Mouse (Mus musculus) CH12.LX (cell line): ENCODE data around the gene Asl. TPM values are rescaled to one million over a fixed set of nuclear protein-coding genes. Genes with fewer than 3 reads are reported as not detected.
A peak's percentile ranks its signal among the peaks of the same experiment; 100 is the strongest.

Experiments
- DNase-seq: peaks from one replicate; pipeline ENCODE4 v3.0.0-alpha.2; 2013; ENCODE audit errors: extremely low read depth
- H3K27ac ChIP-seq: 2 replicates; pipeline ENCODE4 v1.5.1; 2012; ENCODE audit warnings: low read depth, mild to moderate bottlenecking, control low read depth, moderate library complexity; ENCODE audit not compliant: insufficient read depth
- H3K27me3 ChIP-seq: replicated peaks from 2 replicates; pipeline ENCODE3; 2012; ENCODE audit warnings: inconsistent platforms
- H3K36me3 ChIP-seq, 2 experiments: replicated peaks in 1 of 2; 2 replicates each; pipeline versions ENCODE3 to v1.6.1; 2012; ENCODE audit warnings: inconsistent platforms in 1 of 2, low read length in 1 of 2, mild to moderate bottlenecking in 1 of 2, mixed read lengths in 1 of 2, moderate library complexity in 1 of 2; ENCODE audit not compliant: control insufficient read depth in 1 of 2, insufficient read depth in 1 of 2
- H3K4me1 ChIP-seq, 2 experiments: 2 replicates each; pipeline ENCODE4 v1.6.1; 2012; ENCODE audit warnings: inconsistent platforms in 1 of 2, moderate library complexity in 1 of 2; ENCODE audit not compliant: insufficient read depth in 2 of 2, control insufficient read depth in 1 of 2
- H3K4me2 ChIP-seq: 2 replicates; pipeline ENCODE4 v1.6.1; 2012; ENCODE audit warnings: low read depth, mild to moderate bottlenecking, control low read depth; ENCODE audit not compliant: poor library complexity, insufficient read depth, severe bottlenecking
- H3K4me3 ChIP-seq, 3 experiments: fragments of 150-350 bp in 1 of 3; sonication (generic) in 1 of 3; replicated peaks in 1 of 3; 2 replicates each; pipeline versions ENCODE3 to v1.5.1; 2011 to 2012; ENCODE audit warnings: low read depth in 2 of 3, low read length in 2 of 3, mild to moderate bottlenecking in 2 of 3, moderate library complexity in 2 of 3, control low read depth in 1 of 3, improper control_type of control experiment in 1 of 3, inconsistent platforms in 1 of 3, mixed read lengths in 1 of 3; ENCODE audit not compliant: poor library complexity in 1 of 3
- H3K79me2 ChIP-seq: replicated peaks from 2 replicates; pipeline ENCODE4 v1.6.1; 2012; ENCODE audit warnings: mild to moderate bottlenecking, moderate library complexity; ENCODE audit not compliant: control insufficient read depth, poor library complexity, insufficient read depth, severe bottlenecking; ENCODE audit errors: extremely low read depth
- H3K9ac ChIP-seq: 2 replicates; pipeline ENCODE4 v1.6.1; 2012; ENCODE audit warnings: low read depth, mild to moderate bottlenecking, control low read depth, moderate library complexity; ENCODE audit not compliant: insufficient read depth
- H3K9me3 ChIP-seq: replicated peaks from 2 replicates; pipeline ENCODE3; 2012; ENCODE audit warnings: low read length, inconsistent platforms, mixed read lengths
- CTCF ChIP-seq, 2 experiments: IDR thresholded peaks in 1 of 2; conservative IDR thresholded peaks in 1 of 2; 2 replicates each; pipeline ENCODE4 v1.5.1; 2011 to 2012; ENCODE audit warnings: low read depth in 2 of 2, low read length in 2 of 2, improper control_type of control experiment in 1 of 2, inconsistent platforms in 1 of 2, mild to moderate bottlenecking in 1 of 2, moderate library complexity in 1 of 2
- E2F4 ChIP-seq: IDR thresholded peaks from 2 replicates; pipeline ENCODE4 v1.6.1; 2011; ENCODE audit warnings: low read depth, low read length, improper control_type of control experiment; ENCODE audit not compliant: insufficient replicate concordance
- EP300 ChIP-seq: IDR thresholded peaks from 2 replicates; pipeline ENCODE4 v1.6.1; 2011; ENCODE audit warnings: low read length, improper control_type of control experiment
- HCFC1 ChIP-seq: IDR thresholded peaks from 2 replicates; pipeline ENCODE4 v1.6.1; 2012; ENCODE audit warnings: low read depth, mild to moderate bottlenecking, inconsistent platforms, low read length, improper control_type of control experiment
- IRF4 ChIP-seq: IDR thresholded peaks from 2 replicates; pipeline ENCODE4 v1.6.1; 2014; ENCODE audit warnings: low read depth, mild to moderate bottlenecking, inconsistent platforms, low read length, improper control_type of control experiment
- JUND ChIP-seq: conservative IDR thresholded peaks from 2 replicates; pipeline ENCODE4 v1.6.1; 2011; ENCODE audit warnings: low read depth, low read length, improper control_type of control experiment
- KAT2A ChIP-seq: IDR thresholded peaks from 2 replicates; pipeline ENCODE4 v1.6.1; 2012; ENCODE audit warnings: low read length, improper control_type of control experiment, inconsistent platforms; ENCODE audit not compliant: insufficient replicate concordance
- MAFK ChIP-seq: IDR thresholded peaks from 2 replicates; pipeline ENCODE4 v1.6.1; 2011; ENCODE audit warnings: low read length, improper control_type of control experiment; ENCODE audit not compliant: insufficient replicate concordance
- MAX ChIP-seq: IDR thresholded peaks from 2 replicates; pipeline ENCODE4 v1.6.1; 2011; ENCODE audit warnings: low read length, improper control_type of control experiment
- MXI1 ChIP-seq: IDR thresholded peaks from 2 replicates; pipeline ENCODE4 v1.6.1; 2011; ENCODE audit warnings: mild to moderate bottlenecking, low read depth, low read length, improper control_type of control experiment
- MYC ChIP-seq: IDR thresholded peaks from 2 replicates; pipeline ENCODE4 v1.6.1; 2011; ENCODE audit warnings: low read depth, mild to moderate bottlenecking, improper control_type of control experiment, low read length
- NELFE ChIP-seq: IDR thresholded peaks from 2 replicates; pipeline ENCODE4 v1.6.1; 2011; ENCODE audit warnings: low read depth, low read length, improper control_type of control experiment
- NRF1 ChIP-seq: IDR thresholded peaks from 2 replicates; pipeline ENCODE4 v1.6.1; 2014; ENCODE audit warnings: low read depth, mild to moderate bottlenecking, inconsistent platforms, low read length, improper control_type of control experiment, moderate library complexity
- PAX5 ChIP-seq: IDR thresholded peaks from 2 replicates; pipeline ENCODE4 v1.6.1; 2012; ENCODE audit warnings: low read length, inconsistent platforms, mixed read lengths
- RCOR1 ChIP-seq: conservative IDR thresholded peaks from 2 replicates; pipeline ENCODE4 v1.6.1; 2012; ENCODE audit warnings: low read depth, mild to moderate bottlenecking, inconsistent platforms, low read length, improper control_type of control experiment
- SIN3A ChIP-seq: IDR thresholded peaks from 2 replicates; pipeline ENCODE4 v1.6.1; 2012; ENCODE audit warnings: low read length, improper control_type of control experiment, inconsistent platforms
- SMC3 ChIP-seq: IDR thresholded peaks from 2 replicates; pipeline ENCODE4 v1.6.1; 2011; ENCODE audit warnings: low read depth, low read length, improper control_type of control experiment
- UBTF ChIP-seq: IDR thresholded peaks from 2 replicates; pipeline ENCODE4 v1.6.1; 2012; ENCODE audit warnings: low read depth, mild to moderate bottlenecking, inconsistent platforms, low read length, improper control_type of control experiment, moderate library complexity
- USF1 ChIP-seq: IDR thresholded peaks from 2 replicates; pipeline ENCODE4 v1.6.1; 2014; ENCODE audit warnings: low read depth, mild to moderate bottlenecking, inconsistent platforms, low read length, improper control_type of control experiment
- ZC3H11A ChIP-seq: IDR thresholded peaks from 2 replicates; pipeline ENCODE4 v1.6.1; 2012; ENCODE audit warnings: low read depth, mild to moderate bottlenecking, inconsistent platforms, low read length, improper control_type of control experiment
- ZKSCAN1 ChIP-seq: IDR thresholded peaks from 2 replicates; pipeline ENCODE4 v1.6.1; 2012; ENCODE audit warnings: low read depth, inconsistent platforms, low read length, improper control_type of control experiment, borderline replicate concordance
- ZNF384 ChIP-seq: IDR thresholded peaks from 2 replicates; pipeline ENCODE4 v1.6.1; 2012; ENCODE audit warnings: low read depth, low read length, improper control_type of control experiment, inconsistent platforms
- dilution Hi-C: fragments of 300-500 bp; cut with MboI; formaldehyde crosslinking; loops from 2 replicates; pipeline ENCODE4 v1.14.3; 2020; ENCODE audit warnings: low sequenced_read_pairs; ENCODE audit not compliant: extremely low pct_unique_long_range_greater_than_20kb, extremely low pct_ligation_motif_present
- in situ Hi-C: fragments of 300-500 bp; cut with MboI; formaldehyde crosslinking; loops from 3 replicates; pipeline ENCODE4 v1.14.3; 2019; ENCODE audit warnings: low sequenced_read_pairs, low pct_ligation_motif_present, low pct_unique_long_range_greater_than_20kb, mixed read lengths
- polyA plus RNA-seq: library from polyadenylated mRNA; unstranded; fragments of >175 nt; gene quantifications from 2 replicates; pipeline ENCODE4 v1.2.1, GENCODE M21; 2012; ENCODE audit warnings: low read depth; ENCODE audit not compliant: insufficient read length
- total RNA-seq, 2 experiments: library from RNA; depleted of rRNA; stranded (reverse); fragments of 300-350 nt in 1 of 2; fragments of >200 nt in 1 of 2; gene quantifications; 2 replicates each; pipeline ENCODE4 v1.2.3; 2012 to 2014

Asl gene
- total and polyA plus RNA-seq, 3 experiments, result 44.8 to 70.4 (median 61.0) TPM

DNA sequence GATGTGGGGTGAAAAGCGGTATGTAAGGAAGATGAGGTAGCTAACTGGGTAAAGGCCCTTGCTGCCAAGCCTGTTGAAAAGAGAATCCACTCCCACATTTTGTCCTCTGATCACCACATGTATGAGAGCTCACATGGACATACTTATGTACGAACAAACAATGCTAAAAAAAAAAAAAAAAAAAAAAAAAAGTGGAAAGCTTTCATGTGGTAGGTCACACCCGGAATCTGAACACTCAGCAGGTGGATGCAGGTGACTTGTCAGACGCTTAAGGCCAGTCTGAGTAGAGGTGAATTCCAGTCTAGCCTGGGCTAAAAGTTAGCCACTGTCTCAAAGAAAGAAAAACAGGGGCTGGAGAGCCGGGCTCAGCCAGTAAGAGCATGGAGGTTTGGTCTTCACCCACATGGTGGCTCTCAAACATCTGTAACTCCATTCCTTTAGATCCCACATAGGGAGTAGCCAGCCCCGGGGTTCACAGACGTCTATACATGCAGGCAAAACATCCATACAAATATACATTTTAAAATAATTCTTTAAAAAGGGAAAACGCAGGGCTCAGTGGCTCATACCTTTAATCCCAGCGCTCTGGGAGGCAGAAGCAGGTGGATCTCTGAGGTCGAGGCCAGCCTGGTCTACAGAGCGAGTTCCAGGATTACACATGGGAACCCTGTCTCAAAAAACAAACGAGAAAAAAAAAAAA, 5.8 kb downstream of the Asl start:
- dilution Hi-C loops (no loop called here), in situ Hi-C loops (no loop called here)
- H3K4me3 ChIP-seq, result peak overlapping the region; percentile 65 to 100 (median 99)
- no peak for DNase-seq
- H3K27me3 ChIP-seq, result peaks cover 6% of the 10 kb centered on the region
- no peak overlapping the region for H3K27ac ChIP-seq
- H3K36me3 ChIP-seq, result peaks cover 8 to 25% of the 10 kb centered on the region in 2 experiments
- peak overlapping the region; percentile 76 for H3K4me2 ChIP-seq
- no peaks in the 10 kb centered on the region for H3K9me3 ChIP-seq
- H3K79me2 ChIP-seq, result no peaks in the 10 kb centered on the region
- H3K4me1 ChIP-seq, result peaks cover 22 to 46% of the 10 kb centered on the region in 2 experiments
- no peak for TF ChIP-seq NELFE
- TF ChIP-seq MYC, result no peak
- peak; percentile 56; the same call in 1 of the 2 replicates for TF ChIP-seq MAX
- TF ChIP-seq MXI1, result peak; percentile 31; the same call in 1 of the 2 replicates
- no peak for TF ChIP-seq EP300
- TF ChIP-seq ZKSCAN1, result no peak
- no peak for TF ChIP-seq IRF4
- no peak for TF ChIP-seq JUND
- TF ChIP-seq HCFC1, result no peak
- peak; percentile 64 for TF ChIP-seq ZNF384
- no peak for TF ChIP-seq RCOR1
- TF ChIP-seq SIN3A, result no peak
- TF ChIP-seq, all 38 proteins: peak for 3
- peak overlapping the region; percentile 91; the same call in 1 of the 2 replicates for H3K9ac ChIP-seq

DNA sequence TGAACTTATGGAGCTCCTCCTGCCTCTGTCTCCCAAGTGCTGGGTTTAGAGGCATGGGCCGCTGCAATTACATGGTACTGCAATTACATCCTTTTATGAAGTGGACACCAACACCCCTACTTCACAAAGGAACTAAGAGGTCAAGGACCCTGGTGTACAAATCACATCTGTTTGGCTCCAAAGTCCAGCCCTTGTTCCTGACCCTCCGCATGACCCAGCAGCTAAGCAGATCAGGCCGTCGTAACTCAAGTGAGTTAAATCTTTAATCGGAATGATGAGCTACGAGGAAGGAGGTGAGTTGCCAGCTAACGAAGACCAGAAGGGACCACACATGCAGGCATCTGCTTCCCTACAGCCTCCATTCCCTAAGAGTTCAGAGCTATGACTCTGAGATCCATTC, 6.7 kb downstream of the Asl start:
- DNase-seq, result no peak
- no peak overlapping the region for H3K4me3 ChIP-seq
- peaks cover 4% of the 10 kb centered on the region for H3K27me3 ChIP-seq
- H3K4me2 ChIP-seq, result no peak overlapping the region
- no peaks in the 10 kb centered on the region for H3K79me2 ChIP-seq
- dilution Hi-C loops, result no loop called here
- in situ Hi-C loops, result no loop called here
- H3K9me3 ChIP-seq, result no peaks in the 10 kb centered on the region
- H3K27ac ChIP-seq, result no peak overlapping the region
- H3K36me3 ChIP-seq, result peaks cover 13 to 33% of the 10 kb centered on the region in 2 experiments
- TF ChIP-seq CTCF (conservative IDR thresholded peaks at IDR 0.05 in 1 of 2, IDR thresholded peaks at IDR 0.05 in 1 of 2; ENCODE audit: low read depth in 2 of 2, low read length in 2 of 2), result no peak
- TF ChIP-seq USF1, result no peak
- no peak for TF ChIP-seq MAFK
- no peak for TF ChIP-seq SIN3A
- TF ChIP-seq MYC, result no peak
- TF ChIP-seq MAX, result no peak
- no peak for TF ChIP-seq E2F4
- no peak for TF ChIP-seq UBTF
- no peak for TF ChIP-seq IRF4
- no peak for TF ChIP-seq NELFE
- TF ChIP-seq ZC3H11A, result no peak
- TF ChIP-seq SMC3, result no peak
- TF ChIP-seq HCFC1, result no peak
- no peak for TF ChIP-seq ZNF384
- TF ChIP-seq PAX5, result no peak
- no peak for TF ChIP-seq ZKSCAN1
- TF ChIP-seq JUND, result no peak
- TF ChIP-seq RCOR1, result no peak
- no peak for TF ChIP-seq NRF1
- TF ChIP-seq KAT2A, result no peak
- no peak overlapping the region for H3K9ac ChIP-seq
- peaks cover 22 to 46% of the 10 kb centered on the region in 2 experiments for H3K4me1 ChIP-seq
